Mouse (Mus musculus) MN1 (cell line): ENCODE measurements around the gene 1500011B03Rik.

ENCODE experiments used
- DNase-seq: peaks from one replicate; pipeline ENCODE4 v3.0.0-alpha.2; 2016; ENCODE audit warnings: low spot score

The 1500011B03Rik gene

DNA sequence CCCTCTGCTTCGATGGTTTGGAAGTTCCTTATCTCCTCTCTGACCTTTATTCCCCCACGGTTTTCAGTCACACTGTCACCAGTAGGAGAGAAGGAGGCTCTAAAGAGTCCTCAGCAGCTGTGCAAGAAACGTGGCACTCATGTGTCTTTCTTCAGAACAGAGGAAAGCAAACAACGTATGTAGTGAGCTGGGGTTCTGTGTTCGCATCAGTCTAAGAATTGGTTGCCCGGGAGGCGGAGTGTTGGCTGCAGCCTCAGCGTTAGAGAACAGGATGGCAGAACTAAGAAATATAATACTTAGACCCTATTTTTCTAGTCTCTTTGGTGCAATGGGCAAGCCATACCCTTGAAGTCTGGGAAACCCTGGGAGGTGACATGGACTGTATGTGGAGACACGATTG is 40.3 kb downstream of the 1500011B03Rik start:
- no peak for DNase-seq

DNA sequence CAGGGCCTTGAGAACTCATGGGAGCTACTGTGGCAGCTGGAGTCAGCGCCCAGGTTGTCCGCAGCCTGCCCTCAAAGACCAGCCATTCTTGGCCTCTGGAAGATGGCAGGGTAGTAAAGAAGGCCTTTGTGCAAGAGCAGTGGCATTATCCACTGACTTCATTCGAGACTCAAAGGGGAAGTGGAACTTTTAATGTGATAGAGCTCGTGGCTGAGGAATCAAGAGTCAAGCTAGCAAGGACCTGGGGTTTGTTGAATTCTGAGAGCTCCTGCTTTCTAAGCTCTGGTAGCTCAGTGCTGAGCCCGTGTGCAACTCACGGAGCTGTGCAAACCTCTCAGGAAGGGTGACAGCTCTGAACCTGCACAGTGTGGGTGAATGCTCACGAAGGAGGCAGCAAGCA is 42.4 kb downstream of the 1500011B03Rik start:
- DNase-seq = no peak

- no peak for DNase-seq
Measured at GRCm38 (mm10) chr5:114779956-114780489, 43.2 kb downstream of the 1500011B03Rik start.

- peak; percentile 11 for DNase-seq
Measured at GRCm38 (mm10) chr5:114776174-114776573, 47.1 kb downstream of the 1500011B03Rik start.

- peak; percentile 16 for DNase-seq
Measured at GRCm38 (mm10) chr5:114775056-114775979, 48.0 kb downstream of the 1500011B03Rik start, which contains the start of gene Git2. Gene Git2 (minus strand): TSS chr5:114775517.

DNA sequence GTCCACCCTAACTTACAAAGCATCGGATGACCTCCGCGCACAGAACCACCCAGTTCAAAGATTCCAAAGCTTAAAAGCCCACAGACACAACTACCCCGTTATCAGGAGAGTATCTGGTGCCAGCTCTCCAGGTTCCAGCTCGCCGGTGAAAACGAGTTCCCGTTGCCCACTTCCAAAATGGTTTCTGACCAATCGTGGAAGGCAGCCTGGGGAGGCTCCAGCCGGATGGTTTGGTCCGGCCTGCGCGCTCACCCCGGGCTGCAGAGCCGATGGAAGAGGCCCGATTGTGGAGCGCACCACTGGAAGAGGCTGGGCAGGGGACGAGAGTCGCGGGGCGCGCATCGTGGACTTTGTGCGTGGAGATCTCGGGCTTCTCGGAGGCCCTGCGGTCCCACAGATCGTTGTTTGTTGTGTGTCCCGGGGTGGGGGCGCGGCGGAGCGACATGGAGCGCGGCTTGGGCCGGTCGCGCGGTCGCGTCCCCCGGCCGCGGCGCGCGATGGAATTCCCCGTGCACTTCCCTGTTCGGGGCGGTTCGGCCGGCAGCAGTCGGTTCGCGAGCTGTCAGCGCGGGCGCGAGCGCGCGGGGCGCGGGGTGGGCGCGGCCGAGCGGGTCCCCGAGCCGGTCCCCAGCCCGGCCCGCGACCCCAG is 48.7 kb downstream of the 1500011B03Rik start, which contains the start of gene Ankrd13a:
Gene Ankrd13a, plus strand, starts transcription at position 275 of the 649 bp plus-strand sequence.
- peak; percentile 86 for DNase-seq

DNA sequence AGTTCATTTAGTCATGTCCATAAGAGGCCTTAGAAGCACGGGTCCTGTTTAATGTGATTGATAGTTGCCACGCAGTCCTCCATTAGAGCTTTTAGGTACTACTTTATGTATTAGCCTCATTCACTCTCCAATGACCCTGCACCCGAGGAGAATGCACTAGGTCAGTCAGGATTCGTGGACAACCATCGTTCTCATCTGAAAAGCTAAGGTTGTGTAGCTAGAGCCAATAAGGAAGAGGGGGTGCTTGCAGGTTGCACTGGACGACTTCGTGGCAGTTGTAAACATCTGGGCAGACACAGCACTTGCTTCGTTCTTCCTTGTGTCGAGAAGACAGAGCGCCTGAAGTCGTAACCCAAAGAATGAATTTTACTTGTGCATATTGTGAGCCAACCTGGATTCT is 49.5 kb downstream of the 1500011B03Rik start:
- no peak for DNase-seq

GRCm38 (mm10) chr5:114773211-114773710 is 50.0 kb downstream of the 1500011B03Rik start:
- DNase-seq = peak; percentile 93

- DNase-seq = peak; percentile 40
Measured at GRCm38 (mm10) chr5:114772456-114773203, 50.6 kb downstream of the 1500011B03Rik start.

DNA sequence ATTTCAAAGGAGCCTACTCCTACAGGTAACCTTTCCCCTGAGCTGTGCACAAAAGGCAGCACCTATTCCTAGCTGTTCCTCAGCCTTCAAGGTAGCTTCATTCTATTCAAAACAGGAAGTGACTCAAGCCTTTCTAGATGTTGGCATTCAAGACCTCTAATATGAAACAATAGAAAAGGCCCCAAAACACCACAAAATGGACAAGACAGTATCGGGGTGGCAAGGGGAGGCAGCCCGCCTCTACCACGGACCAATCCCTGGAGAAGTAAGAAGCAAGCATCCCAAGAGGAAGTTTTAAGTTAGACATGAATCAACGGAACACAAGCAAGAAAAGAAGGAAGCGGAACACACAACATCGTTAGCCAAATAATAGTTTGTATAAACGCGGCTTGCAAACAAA is 51.5 kb downstream of the 1500011B03Rik start:
- no peak for DNase-seq

DNA sequence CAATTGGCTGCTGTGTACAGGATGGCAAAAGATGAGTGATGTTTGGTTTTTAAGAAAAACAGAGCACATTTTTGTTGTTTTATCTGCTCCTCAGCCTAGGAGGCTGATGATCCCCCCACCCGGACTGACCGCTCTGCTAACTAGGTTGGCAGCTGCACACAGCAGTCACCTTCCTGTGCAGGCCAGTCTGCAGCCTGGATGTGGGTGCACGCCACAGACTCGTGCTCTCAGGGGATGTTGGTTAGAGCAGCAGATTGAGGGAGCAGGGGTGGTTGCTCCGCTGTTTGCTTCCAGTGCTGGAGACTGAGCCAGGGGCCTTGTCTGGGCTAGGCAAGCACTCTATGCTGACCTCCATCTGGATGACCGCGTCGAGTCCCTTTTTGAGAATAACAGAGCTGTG is 53.5 kb downstream of the 1500011B03Rik start:
- DNase-seq = no peak

- no peak for DNase-seq
Measured at GRCm38 (mm10) chr5:114767185-114767584, 56.1 kb downstream of the 1500011B03Rik start.

DNA sequence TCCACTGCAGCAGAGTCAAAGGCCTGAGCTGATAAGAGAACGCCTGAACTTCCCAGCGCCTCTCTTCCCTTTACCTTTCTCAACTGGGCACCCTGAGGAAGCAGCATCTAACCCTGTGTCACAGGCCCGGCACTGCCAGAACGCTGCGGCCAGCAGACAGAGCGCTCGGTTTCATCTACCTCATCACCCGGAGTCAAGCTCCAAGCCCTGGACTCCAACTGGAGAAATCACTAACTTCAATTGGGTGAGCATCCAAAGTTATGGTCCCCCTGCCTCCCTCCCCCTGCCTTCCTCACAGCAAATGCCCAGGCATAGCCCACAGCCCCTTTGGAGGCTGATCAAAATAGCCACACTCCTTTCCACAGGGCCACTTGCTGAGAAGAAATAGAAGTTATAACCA is 56.6 kb downstream of the 1500011B03Rik start:
- no peak for DNase-seq

GRCm38 (mm10) chr5:114764812-114765735 is 58.2 kb downstream of the 1500011B03Rik start:
- DNase-seq = no peak

DNA sequence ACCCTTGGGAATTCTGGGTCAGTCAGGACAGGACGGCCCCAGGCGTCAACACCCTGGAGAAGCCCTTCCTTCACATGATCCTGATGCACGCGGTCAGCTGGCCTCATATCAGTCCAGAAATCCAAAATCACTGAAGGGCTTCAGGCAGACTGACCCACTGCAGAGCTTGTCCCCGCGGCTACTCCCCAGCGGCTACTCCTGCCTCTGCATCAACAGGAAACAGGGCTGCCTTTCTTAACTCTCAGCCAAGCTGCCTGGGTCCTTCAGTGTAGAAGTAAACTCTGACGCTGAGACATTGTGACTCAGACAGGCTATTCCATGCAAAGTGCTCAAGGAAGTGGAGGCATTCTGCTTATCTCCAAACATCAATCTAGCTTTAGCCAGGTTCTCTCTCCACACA is 61.3 kb downstream of the 1500011B03Rik start:
- DNase-seq = no peak

DNA sequence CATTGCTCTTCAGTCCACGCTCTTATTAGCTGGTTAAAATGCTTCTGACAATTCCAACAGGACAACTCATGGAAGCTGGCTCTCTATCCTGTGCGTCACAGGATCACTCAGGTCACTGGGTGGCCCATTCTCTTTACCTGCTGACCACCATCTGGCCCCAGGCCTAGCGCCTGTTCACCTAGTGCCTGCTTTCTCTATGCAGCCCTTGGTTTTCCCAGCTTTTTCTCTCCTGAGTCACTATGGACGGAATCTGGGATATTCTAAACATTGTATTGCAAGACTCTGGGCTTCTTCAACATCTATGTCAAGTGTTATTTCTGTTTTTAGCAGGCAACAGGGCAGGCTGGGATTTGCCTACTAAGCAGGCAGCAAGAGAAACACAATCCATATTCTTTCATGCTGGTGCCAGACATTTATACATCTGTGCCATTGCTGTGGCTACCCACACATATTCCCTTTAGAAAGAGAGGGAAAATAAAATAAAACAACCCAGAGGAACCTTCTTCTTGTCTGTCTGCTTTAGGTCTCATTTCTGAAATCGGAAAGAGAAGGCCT is 63.7 kb downstream of the 1500011B03Rik start:
- no peak for DNase-seq
